Mouse (Mus musculus) cerebellum, adult 9-11 months (tissue): ENCODE measurements around the gene Gm609.
"Not testable (repeated sequence)": the region's sequence is repeated elsewhere in the genome, so short reads cannot be mapped to it uniquely, and the experiment has no call there.

Experiments
- DNase-seq: peaks from one replicate; pipeline ENCODE4 v3.0.0; 2022

The Gm609 gene

GRCm38 (mm10) chr16:45492927-45493326 is at the start of gene Gm609:
Gm609 (minus strand) TSS chr16:45492969.
- DNase-seq = no peak

- DNase-seq = no peak
Measured at GRCm38 (mm10) chr16:45542108-45542507, 49.3 kb upstream of the Gm609 start.

DNA sequence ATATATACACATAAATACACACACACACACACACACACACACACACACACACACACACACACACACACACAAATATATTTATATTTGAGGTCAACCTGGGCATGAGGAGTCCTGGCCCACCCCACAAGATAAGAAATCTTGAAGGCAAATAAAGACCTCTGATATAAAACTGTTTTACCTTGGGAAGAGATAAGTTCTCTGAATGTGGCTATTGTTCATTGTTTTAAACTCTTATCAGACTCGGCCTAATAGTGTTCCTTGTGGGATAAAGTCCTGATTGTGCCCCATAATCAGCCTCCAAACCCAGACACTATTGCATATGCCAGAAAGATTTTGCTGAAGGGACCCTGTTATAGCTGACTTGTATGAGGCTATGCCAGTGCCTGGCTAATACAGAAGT is 45.6 kb upstream of the Gm609 start:
- not testable (repeated sequence) for DNase-seq

GRCm38 (mm10) chr16:45535009-45535408 is 42.2 kb upstream of the Gm609 start, which contains the start of gene Slc9c1:
Slc9c1 (plus strand) TSS chr16:45535309.
- DNase-seq = no peak

DNA sequence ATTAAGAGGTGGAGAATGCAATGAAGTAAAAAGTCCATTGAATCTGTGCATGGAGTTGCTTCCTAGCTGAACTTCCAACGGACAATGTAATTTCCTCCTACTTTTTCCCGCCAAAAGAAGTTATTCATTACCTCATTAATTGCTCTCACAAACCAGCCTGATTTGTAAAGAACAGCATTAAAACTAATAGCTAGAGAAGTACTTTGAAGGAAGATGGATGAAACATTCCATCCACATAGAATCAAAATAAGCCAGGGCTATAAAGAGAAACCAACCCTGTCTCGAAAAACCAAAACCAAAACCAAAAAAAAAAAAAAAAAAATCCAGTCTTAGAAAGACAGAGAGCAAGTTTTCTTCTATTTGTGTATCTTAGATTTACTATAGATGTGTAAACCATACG is 39.2 kb upstream of the Gm609 start, which contains the start of gene Gm17783:
Gene Gm17783, minus strand, starts transcription at position 101 of the 400 bp plus-strand sequence.
- DNase-seq = no peak

DNA sequence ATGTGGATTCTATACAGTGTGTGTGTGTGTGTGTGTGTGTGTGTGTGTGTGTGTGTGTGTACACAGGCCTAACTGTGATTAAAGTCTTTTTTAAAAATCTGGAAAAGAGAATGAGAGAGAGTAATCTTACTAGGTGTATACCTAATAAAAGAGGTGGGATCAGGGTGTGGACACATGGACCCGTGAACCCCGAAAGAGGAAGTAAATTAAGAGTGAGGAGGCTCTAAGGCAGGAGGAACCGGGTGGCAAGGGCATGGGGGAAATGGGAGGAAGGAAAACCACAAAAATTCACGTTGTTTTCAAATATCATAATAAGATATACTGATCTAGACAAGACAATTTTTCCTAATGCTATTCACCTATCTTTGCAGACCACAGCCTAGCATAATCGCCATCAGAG is 32.8 kb upstream of the Gm609 start:
- no peak for DNase-seq

- no peak for DNase-seq
Measured at GRCm38 (mm10) chr16:45495326-45495725, 2.6 kb upstream of the Gm609 start.

- DNase-seq = no peak
Measured at GRCm38 (mm10) chr16:45476991-45477390, 15.8 kb downstream of the Gm609 start.

GRCm38 (mm10) chr16:45471836-45472235 is 20.9 kb downstream of the Gm609 start:
- not testable (repeated sequence) for DNase-seq

- no peak for DNase-seq
Measured at GRCm38 (mm10) chr16:45454762-45455161, 38.0 kb downstream of the Gm609 start.

DNA sequence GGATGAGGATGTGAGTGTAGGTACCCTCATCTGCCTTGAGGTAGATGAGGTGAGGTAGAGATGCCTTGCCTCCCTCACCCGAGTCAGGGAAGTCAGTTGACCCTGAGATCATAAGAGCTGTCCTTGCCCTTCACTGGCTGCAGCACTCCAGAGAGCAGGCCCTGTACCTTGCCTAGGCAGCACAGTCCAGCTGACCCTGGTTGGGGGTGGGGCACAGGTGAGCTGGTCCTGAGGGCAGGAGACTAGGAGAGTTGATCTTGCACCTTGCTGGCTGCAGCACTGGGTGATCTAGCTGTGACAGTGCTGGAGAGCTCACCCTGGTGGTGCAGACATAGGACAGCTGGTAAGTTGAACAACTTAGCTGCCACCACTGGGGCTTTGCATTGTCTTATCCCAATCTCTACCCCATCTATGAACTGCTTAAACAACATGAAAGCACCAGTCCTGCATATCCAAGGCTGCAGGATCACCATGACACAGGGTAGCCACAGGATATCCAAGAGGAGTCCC is 55.5 kb downstream of the Gm609 start:
- no peak for DNase-seq

DNA sequence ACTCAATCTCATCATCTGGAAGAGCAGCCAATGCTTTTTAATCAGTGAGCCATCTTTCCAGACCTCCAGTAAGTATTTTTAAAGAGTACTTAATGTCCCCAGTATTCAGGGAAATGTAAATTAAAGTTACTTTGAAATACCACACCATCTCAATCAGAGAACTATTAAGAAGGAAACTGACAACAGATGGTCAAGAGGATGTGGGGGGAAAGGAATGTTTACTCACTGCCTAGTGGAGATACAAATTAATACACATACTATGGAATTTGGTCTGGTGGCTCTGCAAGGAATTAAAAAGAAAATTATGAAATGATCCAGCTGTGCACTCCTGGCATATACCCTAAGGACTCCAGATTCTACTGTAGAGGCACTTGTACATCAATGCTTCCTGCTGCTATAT is 57.2 kb downstream of the Gm609 start:
- DNase-seq = no peak

DNA sequence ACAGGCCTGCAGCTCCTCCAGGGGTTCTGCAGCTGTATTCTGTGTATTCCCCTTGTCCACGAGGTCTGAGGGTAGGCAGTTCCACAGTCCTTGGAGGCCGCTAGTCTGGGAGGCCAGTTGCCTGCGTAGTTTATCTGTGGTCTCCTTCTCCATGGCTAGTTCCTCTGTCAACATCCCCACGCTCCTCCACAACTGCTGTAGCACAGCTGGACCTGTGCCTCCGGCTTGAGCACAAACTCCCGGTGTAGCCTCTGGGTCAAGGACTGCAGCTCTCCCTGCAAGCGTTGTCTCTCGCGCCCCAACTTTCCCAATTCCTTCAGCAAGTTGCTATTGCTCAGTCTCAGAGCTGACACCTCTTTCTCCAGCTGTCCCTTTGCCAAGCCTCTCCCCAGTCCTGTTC is 65.1 kb downstream of the Gm609 start:
- no peak for DNase-seq

GRCm38 (mm10) chr16:45413497-45413896 is 79.3 kb downstream of the Gm609 start:
- DNase-seq = no peak

GRCm38 (mm10) chr16:45409064-45409446 is 83.7 kb downstream of the Gm609 start:
- not testable (repeated sequence) for DNase-seq

DNA sequence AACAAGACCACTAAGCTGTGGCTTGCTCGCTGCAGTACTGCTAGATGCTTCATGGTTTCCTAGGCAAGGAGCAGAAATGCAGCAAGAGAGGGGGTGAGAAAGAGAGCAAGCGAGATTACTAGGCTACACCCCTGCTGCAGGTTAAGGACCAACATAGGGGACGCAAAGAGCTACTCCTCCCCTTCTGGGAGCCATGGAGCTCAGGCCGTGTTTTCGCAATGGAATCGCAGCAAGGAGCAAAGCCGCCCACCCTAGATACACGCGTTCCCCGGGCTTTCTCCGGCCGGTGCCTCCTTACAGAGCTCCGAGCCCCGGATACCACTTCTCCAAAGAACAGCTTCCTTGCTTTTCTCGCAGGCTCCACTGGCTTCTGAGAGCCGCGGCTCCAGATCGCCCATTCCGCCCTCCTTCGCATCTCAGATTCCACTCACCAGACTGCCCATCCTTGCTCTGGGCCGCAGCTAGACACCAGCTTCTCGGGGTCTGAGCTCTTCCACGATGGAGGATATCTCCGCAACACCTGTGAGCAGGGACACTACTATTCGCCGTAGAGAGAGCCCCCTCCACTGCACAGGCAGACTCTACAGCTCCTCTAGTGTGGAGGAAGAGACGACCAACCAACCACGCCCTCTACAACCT is 84.2 kb downstream of the Gm609 start, which contains the start of gene Cd200:
Gene Cd200, minus strand, starts transcription at position 629 of the 639 bp plus-strand sequence.
- peak; percentile 63 for DNase-seq

DNA sequence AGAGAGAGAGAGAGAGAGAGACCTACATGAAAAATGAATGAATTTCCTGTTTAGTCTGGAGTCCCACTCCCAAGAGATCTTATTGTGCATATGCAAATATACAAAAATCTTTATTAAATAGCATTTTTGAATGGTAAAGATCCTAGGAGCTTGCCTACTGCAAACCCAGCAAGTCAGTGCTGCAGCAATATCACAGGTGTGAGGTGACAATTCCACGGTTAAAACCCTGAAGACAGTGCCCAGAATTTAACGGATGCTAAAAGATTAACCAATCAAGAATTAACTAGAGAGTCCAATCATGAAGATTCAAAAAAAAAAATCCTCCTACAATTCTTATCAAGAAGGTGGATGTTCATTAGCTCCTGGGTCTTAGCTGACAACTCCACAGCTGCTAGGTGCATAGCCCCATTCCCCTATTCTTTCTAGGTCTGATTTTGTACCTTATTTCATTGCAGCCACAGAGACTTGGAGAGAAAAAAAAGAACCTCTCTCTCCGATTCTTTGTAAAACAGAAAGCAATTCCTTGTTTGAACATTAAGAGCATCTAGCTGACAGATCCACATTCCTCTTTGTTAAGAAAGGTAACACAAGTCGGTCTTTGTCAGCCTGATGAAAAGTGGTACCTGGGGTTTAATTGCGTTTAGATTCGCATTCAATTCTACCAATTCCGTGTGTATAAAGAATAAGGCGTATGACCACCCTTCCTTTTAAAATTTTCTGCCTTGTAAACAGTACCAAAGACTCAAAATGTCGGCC is 84.9 kb downstream of the Gm609 start:
- no peak for DNase-seq

GRCm38 (mm10) chr16:45407091-45407490 is 85.7 kb downstream of the Gm609 start:
- no peak for DNase-seq

- no peak for DNase-seq
Measured at GRCm38 (mm10) chr16:45402951-45403350, 89.8 kb downstream of the Gm609 start.

DNA sequence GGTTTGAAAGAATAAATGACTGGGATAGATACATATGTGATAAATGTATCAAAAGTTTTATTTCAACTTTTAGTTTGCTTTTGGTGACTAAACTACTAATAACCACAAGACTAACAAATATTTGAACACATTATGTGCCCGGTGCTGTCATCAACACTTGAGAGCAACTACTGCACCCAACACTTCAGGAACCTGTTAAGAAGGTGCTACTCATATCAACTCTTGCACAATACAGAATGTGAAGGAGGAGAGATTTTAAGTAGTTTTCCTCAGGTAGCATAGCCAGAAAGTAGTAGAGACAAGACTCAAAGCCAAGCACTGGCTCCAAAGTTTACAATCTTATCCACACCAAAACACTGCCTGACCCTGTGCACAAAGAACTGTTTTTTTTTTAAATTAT is 90.7 kb downstream of the Gm609 start:
- DNase-seq = no peak

DNA sequence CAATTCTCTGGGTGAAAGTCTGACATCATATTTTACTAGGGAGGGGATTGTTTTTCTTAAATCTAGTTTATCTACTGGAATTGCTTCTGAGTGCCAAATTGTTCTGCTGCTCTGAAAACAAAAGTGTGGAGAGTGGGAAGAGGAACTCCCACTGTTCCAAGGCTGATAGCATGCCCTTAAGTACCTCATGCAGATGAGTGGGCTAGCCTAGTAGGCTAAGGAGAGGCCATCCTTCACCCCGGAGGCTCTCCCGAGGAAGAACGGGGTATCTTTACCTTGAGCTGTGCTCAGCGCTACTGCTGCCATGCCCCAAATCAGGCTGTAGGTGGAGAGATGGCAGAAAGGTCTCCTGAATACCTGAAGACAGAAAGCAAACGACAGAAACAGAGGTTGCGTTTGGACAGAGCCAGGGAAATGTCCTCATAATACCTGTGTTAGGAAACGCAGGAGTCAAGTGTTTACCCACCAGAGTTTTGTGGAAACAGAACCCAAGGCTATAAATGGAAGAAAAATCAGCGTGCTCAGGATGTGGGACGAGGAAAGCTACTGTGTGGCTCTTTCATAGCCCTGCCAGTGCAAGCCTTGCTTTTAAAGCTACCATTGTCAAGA is 92.7 kb downstream of the Gm609 start:
- no peak for DNase-seq

- no peak for DNase-seq
Measured at GRCm38 (mm10) chr16:45399411-45399810, 93.4 kb downstream of the Gm609 start.

DNA sequence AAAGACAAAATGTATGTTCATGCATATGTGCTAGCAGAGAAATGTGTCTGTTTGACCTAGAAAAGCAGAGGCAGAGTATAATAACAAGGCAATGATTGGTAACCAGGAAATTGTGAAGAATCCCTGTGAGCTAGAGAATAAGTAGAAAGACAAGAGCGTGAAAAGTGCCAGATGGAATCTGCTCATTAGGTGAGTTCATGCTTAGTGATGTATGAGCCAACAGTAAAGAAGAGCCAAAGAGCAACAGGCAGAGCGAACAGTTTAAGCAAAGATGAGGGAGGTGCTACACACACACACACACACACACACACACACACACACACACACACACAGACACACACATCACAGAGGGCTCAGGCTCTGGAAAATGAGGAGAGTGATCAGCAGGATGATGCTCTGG is 95.3 kb downstream of the Gm609 start:
- DNase-seq = no peak

GRCm38 (mm10) chr16:45392246-45392645 is 100.5 kb downstream of the Gm609 start:
- no peak for DNase-seq
